Mouse (Mus musculus) embryonic stem cell, embryonic (primary cell): ENCODE results near the gene Eef1akmt3.

Experiments
- CTCF ChIA-PET, 4 experiments: fragments of 300-600 bp in 2 of 4; fragments of 350-600 bp in 2 of 4; sonication (Branson Sonifier 250); formaldehyde crosslinking; loops; one replicate each; lab custom pipeline; 2022; ENCODE audit warnings: inconsistent platforms in 2 of 4; lab: Charles Lee
- POLR2A ChIA-PET, 4 experiments: fragments of 300-600 bp in 2 of 4; fragments of 350-600 bp in 2 of 4; sonication (Branson Sonifier 250); formaldehyde crosslinking; loops; one replicate each; lab custom pipeline; 2022; ENCODE audit warnings: antibody characterized with exemption in 4 of 4, inconsistent platforms in 1 of 4; lab: Charles Lee

Gene Eef1akmt3

GRCm38 (mm10) chr10:127003334-127003733 lies 38.0 kb downstream of the Eef1akmt3 start:
- POLR2A ChIA-PET, result interaction anchor here in 1 of 4 experiments (0.8 kb wide), 1 partner anchor 25 kb away, joined by 3 read pairs; no protein-coding TSS in a partner anchor

GRCm38 (mm10) chr10:127002765-127003164 lies 38.5 kb downstream of the Eef1akmt3 start:
- CTCF ChIA-PET, result no interaction called here
- POLR2A ChIA-PET, result interaction anchor here in 1 of 4 experiments (0.8 to 0.9 kb wide), 2 partner anchors 14 to 26 kb away, joined by 3 read pairs; no protein-coding TSS in a partner anchor

More at GRCm38 (mm10) chr10:127003334-127003733, 38.0 kb downstream of the Eef1akmt3 start:
- CTCF ChIA-PET, result interaction anchor here in 1 of 4 experiments (1.0 kb wide), 1 partner anchor 15 kb away, joined by 17 read pairs; no protein-coding TSS in a partner anchor

- CTCF ChIA-PET, result interaction anchor here in 3 of 4 experiments (0.6 to 1.2 kb wide), 4 partner anchors 119 to 362 kb away, joined by 3 to 13 read pairs (median 4); partner anchors contain the start of gene Os9 (in 1 of the 3)
Measured at GRCm38 (mm10) chr10:127002056-127002455, 39.3 kb downstream of the Eef1akmt3 start.

GRCm38 (mm10) chr10:127001297-127001696 lies 40.0 kb downstream of the Eef1akmt3 start:
- POLR2A ChIA-PET, result interaction anchor here in 3 of 4 experiments (0.9 to 6.7 kb wide), 19 partner anchors 8 to 96 kb away, joined by 3 to 48 read pairs (median 4); no protein-coding TSS in a partner anchor
- CTCF ChIA-PET, result interaction anchor here in 3 of 4 experiments (0.6 to 3.2 kb wide), 6 partner anchors 11 to 363 kb away, joined by 3 to 16 read pairs (median 9); partner anchors contain the start of gene Os9 (in 1 of the 3)

More at GRCm38 (mm10) chr10:127002056-127002455, 39.3 kb downstream of the Eef1akmt3 start:
- POLR2A ChIA-PET, result interaction anchor here in 2 of 4 experiments (0.7 to 4.1 kb wide), 7 partner anchors 9 to 45 kb away, joined by 3 to 23 read pairs (median 3); no protein-coding TSS in a partner anchor

- CTCF ChIA-PET, result interaction anchor here in 3 of 4 experiments (1.5 to 3.2 kb wide), 4 partner anchors 10 to 58 kb away, joined by 3 to 16 read pairs (median 10); no protein-coding TSS in a partner anchor
Measured at GRCm38 (mm10) chr10:127000529-127000928, 40.8 kb downstream of the Eef1akmt3 start, which contains the start of gene Avil. TSS of gene Avil (plus strand) at chr10:127000709.

GRCm38 (mm10) chr10:126997340-126998113 lies 43.8 kb downstream of the Eef1akmt3 start:
- POLR2A ChIA-PET, result interaction anchor here in 3 of 4 experiments (0.5 to 6.7 kb wide), 14 partner anchors 9 to 63 kb away, joined by 3 to 48 read pairs (median 3); partner anchors contain the start of gene Tsfm (in 2 of the 3)
- CTCF ChIA-PET, result interaction anchor here in 3 of 4 experiments (0.5 to 1.6 kb wide), 3 partner anchors 16 to 21 kb away, joined by 3 to 4 read pairs (median 4); no protein-coding TSS in a partner anchor

More at GRCm38 (mm10) chr10:127000529-127000928, 40.8 kb downstream of the Eef1akmt3 start, which contains the start of gene Avil:
- POLR2A ChIA-PET, result interaction anchor here in 3 of 4 experiments (0.7 to 6.7 kb wide), 22 partner anchors 9 to 95 kb away, joined by 3 to 48 read pairs (median 4); no protein-coding TSS in a partner anchor

GRCm38 (mm10) chr10:126993621-126994020 lies 47.7 kb downstream of the Eef1akmt3 start:
- ChIA-PET CTCF (interaction anchor here in 2 of 4 experiments (0.6 to 1.7 kb wide), 2 partner anchors 82 to 124 kb away, joined by 3 to 9 read pairs; no protein-coding TSS in a partner anchor), POLR2A (interaction anchor here in 2 of 4 experiments (1.1 to 1.6 kb wide), 5 partner anchors 16 to 65 kb away, joined by 3 to 5 read pairs (median 4); no protein-coding TSS in a partner anchor)

- ChIA-PET CTCF (interaction anchor here in 2 of 4 experiments (0.6 to 3.9 kb wide), 7 partner anchors 35 to 83 kb away, joined by 3 to 29 read pairs (median 4); no protein-coding TSS in a partner anchor), POLR2A (interaction anchor here in 3 of 4 experiments (0.6 to 23.8 kb wide), 14 partner anchors 8 to 72 kb away, joined by 3 to 426 read pairs (median 8); partner anchors contain the start of genes Avil (in 1 of the 3) and Ctdsp2 (in 1 of the 3))
Measured at GRCm38 (mm10) chr10:126991676-126992075, 49.6 kb downstream of the Eef1akmt3 start.

- ChIA-PET CTCF (interaction anchor here (0.5 to 3.9 kb wide), 81 partner anchors 9 to 686 kb away, joined by 3 to 34 read pairs (median 4); partner anchors contain the start of genes Avil (in 3 of the 4), Atp23 (in 1 of the 4) and Tsfm (in 1 of the 4)), POLR2A (interaction anchor here (0.6 to 23.8 kb wide), 51 partner anchors 8 to 617 kb away, joined by 3 to 426 read pairs (median 4); partner anchors contain the start of genes Avil (in 3 of the 4), Ctdsp2 (in 2 of the 4) and Mettl1 (in 1 of the 4))
Measured at GRCm38 (mm10) chr10:126990313-126991056, 50.8 kb downstream of the Eef1akmt3 start.

- CTCF ChIA-PET, result interaction anchor here (0.5 to 3.9 kb wide), 16 partner anchors 12 to 1476 kb away, joined by 3 to 34 read pairs (median 6); partner anchors contain the start of gene Avil (in 1 of the 4)
- POLR2A ChIA-PET, result interaction anchor here in 3 of 4 experiments (0.6 to 23.8 kb wide), 24 partner anchors 7 to 353 kb away, joined by 3 to 426 read pairs (median 5); partner anchors contain the start of genes Avil (in 2 of the 3), Cdk4 (in 1 of the 3), Ctdsp2 (in 1 of the 3) and Gli1 (in 1 of the 3)
Measured at GRCm38 (mm10) chr10:126988513-126989165, 52.7 kb downstream of the Eef1akmt3 start.

GRCm38 (mm10) chr10:126987183-126988118 lies 53.9 kb downstream of the Eef1akmt3 start:
- ChIA-PET POLR2A (interaction anchor here in 3 of 4 experiments (0.5 to 23.8 kb wide), 27 partner anchors 9 to 82 kb away, joined by 3 to 426 read pairs (median 5); partner anchors contain the start of genes Avil (in 1 of the 3), Cdk4 (in 1 of the 3), Ctdsp2 (in 1 of the 3) and Tspan31 (in 1 of the 3)), CTCF (interaction anchor here in 3 of 4 experiments (0.5 to 3.9 kb wide), 10 partner anchors 15 to 1477 kb away, joined by 3 to 34 read pairs (median 8); no protein-coding TSS in a partner anchor)

GRCm38 (mm10) chr10:126986541-126986961 lies 54.8 kb downstream of the Eef1akmt3 start:
- POLR2A ChIA-PET, result interaction anchor here in 3 of 4 experiments (0.7 to 23.8 kb wide), 25 partner anchors 8 to 135 kb away, joined by 3 to 426 read pairs (median 5); partner anchors contain the start of genes Avil (in 1 of the 3), Ctdsp2 (in 1 of the 3) and Os9 (in 1 of the 3)
- CTCF ChIA-PET, result interaction anchor here in 2 of 4 experiments (1.5 to 1.9 kb wide), 4 partner anchors 14 to 72 kb away, joined by 3 to 10 read pairs (median 5); no protein-coding TSS in a partner anchor

GRCm38 (mm10) chr10:126985579-126985978 lies 55.7 kb downstream of the Eef1akmt3 start:
- POLR2A ChIA-PET, result interaction anchor here in 3 of 4 experiments (0.6 to 23.8 kb wide), 26 partner anchors 9 to 1260 kb away, joined by 3 to 426 read pairs (median 5); partner anchors contain the start of genes Avil (in 1 of the 3), Cdk4 (in 1 of the 3) and Os9 (in 1 of the 3)
- CTCF ChIA-PET, result interaction anchor here in 2 of 4 experiments (0.5 to 1.6 kb wide), 8 partner anchors 23 to 614 kb away, joined by 3 to 7 read pairs (median 4); no protein-coding TSS in a partner anchor

- POLR2A ChIA-PET, result interaction anchor here in 3 of 4 experiments (0.6 to 23.8 kb wide), 22 partner anchors 10 to 1259 kb away, joined by 3 to 426 read pairs (median 7); partner anchors contain the start of genes Avil (in 1 of the 3) and Cdk4 (in 1 of the 3)
- CTCF ChIA-PET, result interaction anchor here in 2 of 4 experiments (0.5 to 2.1 kb wide), 6 partner anchors 13 to 184 kb away, joined by 3 to 9 read pairs (median 4); no protein-coding TSS in a partner anchor
Measured at GRCm38 (mm10) chr10:126985127-126985526, 56.2 kb downstream of the Eef1akmt3 start.
